Mouse (Mus musculus) CH12.LX (cell line): ENCODE results near the gene Vmn2r124. TPM values are rescaled to one million over a fixed set of nuclear protein-coding genes. Genes with fewer than 3 reads are reported as not detected.

ENCODE experiments used
- polyA plus RNA-seq: library from polyadenylated mRNA; unstranded; fragments of >175 nt; gene quantifications from 2 replicates; pipeline ENCODE4 v1.2.1, GENCODE M21; 2012; ENCODE audit warnings: low read depth; ENCODE audit not compliant: insufficient read length
- total RNA-seq, 2 experiments: library from RNA; depleted of rRNA; stranded (reverse); fragments of 300-350 nt in 1 of 2; fragments of >200 nt in 1 of 2; gene quantifications; 2 replicates each; pipeline ENCODE4 v1.2.3; 2012 to 2014

Gene Vmn2r124
- total and polyA plus RNA-seq, 3 experiments = not detected

Other genes starting within 250 kb of the Vmn2r124 start
- not detected in 2 replicates for gene Spaca6, start 222.3 kb upstream of the Vmn2r124 start, total RNA-seq (2012; rRNA removed)
- gene Spaca6, start 222.3 kb upstream of the Vmn2r124 start, total RNA-seq (2014; rRNA removed) = not detected in 2 replicates
- 0.67 TPM in 1 of 2 replicates, not detected in the other for gene Spaca6, start 222.3 kb upstream of the Vmn2r124 start, polyA plus RNA-seq
- not detected in 2 replicates for gene Has1, start 194.2 kb upstream of the Vmn2r124 start, total RNA-seq (2012; rRNA removed)
- gene Has1, start 194.2 kb upstream of the Vmn2r124 start, total RNA-seq (2014; rRNA removed) = not detected in 2 replicates
- gene Has1, start 194.2 kb upstream of the Vmn2r124 start, polyA plus RNA-seq = not detected in 2 replicates
- gene Fpr1, start 165.5 kb upstream of the Vmn2r124 start, total RNA-seq (2012; rRNA removed) = not detected in 2 replicates
- gene Fpr1, start 165.5 kb upstream of the Vmn2r124 start, total RNA-seq (2014; rRNA removed) = not detected in 2 replicates
- not detected in 2 replicates for gene Fpr1, start 165.5 kb upstream of the Vmn2r124 start, polyA plus RNA-seq
- gene Fpr2, start 161.6 kb upstream of the Vmn2r124 start, total RNA-seq (2012; rRNA removed) = not detected in 2 replicates
- not detected in 2 replicates for gene Fpr2, start 161.6 kb upstream of the Vmn2r124 start, total RNA-seq (2014; rRNA removed)
- not detected in 2 replicates for gene Fpr2, start 161.6 kb upstream of the Vmn2r124 start, polyA plus RNA-seq
- gene Fpr3, start 161.6 kb upstream of the Vmn2r124 start, total RNA-seq (2012; rRNA removed) = not detected in 2 replicates
- not detected in 2 replicates for gene Fpr3, start 161.6 kb upstream of the Vmn2r124 start, total RNA-seq (2014; rRNA removed)
- not detected in 2 replicates for gene Fpr3, start 161.6 kb upstream of the Vmn2r124 start, polyA plus RNA-seq
- not detected in 2 replicates for gene Fpr-rs4, start 27.7 kb upstream of the Vmn2r124 start, total RNA-seq (2012; rRNA removed)
- not detected in 2 replicates for gene Fpr-rs4, start 27.7 kb upstream of the Vmn2r124 start, total RNA-seq (2014; rRNA removed)
- gene Fpr-rs4, start 27.7 kb upstream of the Vmn2r124 start, polyA plus RNA-seq = not detected in 2 replicates
- gene Vmn2r91, start 35.6 kb downstream of the Vmn2r124 start, total RNA-seq (2012; rRNA removed) = not detected in 2 replicates
- gene Vmn2r91, start 35.6 kb downstream of the Vmn2r124 start, total RNA-seq (2014; rRNA removed) = not detected in 2 replicates
- not detected in 2 replicates for gene Vmn2r91, start 35.6 kb downstream of the Vmn2r124 start, polyA plus RNA-seq
- gene Vmn2r92, start 102.5 kb downstream of the Vmn2r124 start, total RNA-seq (2012; rRNA removed) = not detected in 2 replicates
- not detected in 2 replicates for gene Vmn2r92, start 102.5 kb downstream of the Vmn2r124 start, total RNA-seq (2014; rRNA removed)
- gene Vmn2r92, start 102.5 kb downstream of the Vmn2r124 start, polyA plus RNA-seq = not detected in 2 replicates
- not detected in 2 replicates for gene Vmn2r94, start 228.3 kb downstream of the Vmn2r124 start, total RNA-seq (2012; rRNA removed)
- not detected in 2 replicates for gene Vmn2r94, start 228.3 kb downstream of the Vmn2r124 start, total RNA-seq (2014; rRNA removed)
- gene Vmn2r94, start 228.3 kb downstream of the Vmn2r124 start, polyA plus RNA-seq = not detected in 2 replicates
- gene Vmn2r93, start 248.7 kb downstream of the Vmn2r124 start, total RNA-seq (2012; rRNA removed) = not detected in 2 replicates
- not detected in 2 replicates for gene Vmn2r93, start 248.7 kb downstream of the Vmn2r124 start, total RNA-seq (2014; rRNA removed)
- not detected in 2 replicates for gene Vmn2r93, start 248.7 kb downstream of the Vmn2r124 start, polyA plus RNA-seq